Mouse (Mus musculus) megakaryocyte, embryonic 14.5 days (primary cell): ENCODE measurements around the gene Card10. TPM values are rescaled to one million over a fixed set of nuclear protein-coding genes. Genes with fewer than 3 reads are reported as not detected.

Experiments used
- H3K27me3 ChIP-seq: replicated peaks from 2 replicates; pipeline ENCODE3; 2012; ENCODE audit warnings: inconsistent platforms
- H3K36me3 ChIP-seq: replicated peaks from 2 replicates; pipeline ENCODE3; 2012; ENCODE audit warnings: low read length, inconsistent platforms, mixed read lengths
- H3K4me1 ChIP-seq: 2 replicates; pipeline ENCODE4 v1.6.1; 2012; ENCODE audit warnings: inconsistent platforms
- H3K4me3 ChIP-seq: replicated peaks from 2 replicates; pipeline ENCODE3; 2012; ENCODE audit warnings: moderate library complexity, mild to moderate bottlenecking, inconsistent platforms
- H3K9me3 ChIP-seq: 2 replicates; pipeline ENCODE4 v1.6.1; 2012; ENCODE audit warnings: inconsistent platforms
- FLI1 ChIP-seq: IDR thresholded peaks from 2 replicates; pipeline ENCODE4 v1.6.1; 2012; ENCODE audit warnings: low read length, inconsistent platforms, mixed read lengths
- GATA1 ChIP-seq: IDR thresholded peaks from 3 replicates; pipeline ENCODE4 v1.6.1; 2012; ENCODE audit warnings: mixed read lengths, low read length, inconsistent platforms, borderline replicate concordance
- polyA plus RNA-seq: library from polyadenylated mRNA; stranded (reverse); fragments of >175 nt; gene quantifications from 2 replicates; pipeline ENCODE4 v1.2.3, GENCODE M21; 2012; ENCODE audit warnings: low replicate concordance; ENCODE audit not compliant: insufficient read depth

The Card10 gene
- polyA plus RNA-seq, 1 experiment = 1.5 TPM

GRCm38 (mm10) chr15:78804326-78804725 is 1.5 kb upstream of the Card10 start:
- H3K36me3 ChIP-seq = no peaks in the 10 kb centered on the region

GRCm38 (mm10) chr15:78803499-78803900 is 658 bp upstream of the Card10 start:
- H3K9me3 ChIP-seq = no peaks in the 10 kb centered on the region
- peak overlapping the region; percentile 40 for H3K4me3 ChIP-seq
- H3K27me3 ChIP-seq = peaks cover 89% of the 10 kb centered on the region
- no peaks in the 10 kb centered on the region for H3K36me3 ChIP-seq
- no peak for TF ChIP-seq GATA1
- no peak for TF ChIP-seq FLI1
- H3K4me1 ChIP-seq = peaks cover 25% of the 10 kb centered on the region

More at GRCm38 (mm10) chr15:78804326-78804725, 1.5 kb upstream of the Card10 start:
- Histone ChIP-seq H3K9me3 (no peaks in the 10 kb centered on the region), H3K4me3 (no peak overlapping the region), H3K4me1 (peaks cover 25% of the 10 kb centered on the region), H3K27me3 (peaks cover 86% of the 10 kb centered on the region)
- no peak for TF ChIP-seq FLI1
- no peak for TF ChIP-seq GATA1

GRCm38 (mm10) chr15:78801971-78802741 is 686 bp downstream of the Card10 start:
- Histone ChIP-seq H3K36me3 (no peaks in the 10 kb centered on the region), H3K4me1 (peaks cover 25% of the 10 kb centered on the region), H3K27me3 (peaks cover 89% of the 10 kb centered on the region), H3K4me3 (peak overlapping the region; percentile 90), H3K9me3 (no peaks in the 10 kb centered on the region)
- no peak for TF ChIP-seq FLI1
- TF ChIP-seq GATA1 = no peak

- Histone ChIP-seq H3K36me3 (no peaks in the 10 kb centered on the region), H3K27me3 (peaks cover 89% of the 10 kb centered on the region), H3K4me3 (no peak overlapping the region), H3K9me3 (no peaks in the 10 kb centered on the region), H3K4me1 (peaks cover 25% of the 10 kb centered on the region)
- TF ChIP-seq FLI1 = no peak
- TF ChIP-seq GATA1 = no peak
These were observed 1.3 kb downstream of the Card10 start for GRCm38 (mm10) chr15:78801571-78801970.

GRCm38 (mm10) chr15:78799029-78799428 is 3.8 kb downstream of the Card10 start:
- Histone ChIP-seq H3K4me1 (peaks cover 31% of the 10 kb centered on the region), H3K4me3 (no peak overlapping the region), H3K27me3 (peaks cover 87% of the 10 kb centered on the region), H3K36me3 (no peaks in the 10 kb centered on the region), H3K9me3 (no peaks in the 10 kb centered on the region)
- TF ChIP-seq GATA1 (no peak), FLI1 (no peak)

- Histone ChIP-seq H3K4me1 (peaks cover 14% of the 10 kb centered on the region), H3K27me3 (peaks cover 86% of the 10 kb centered on the region), H3K36me3 (no peaks in the 10 kb centered on the region), H3K9me3 (no peaks in the 10 kb centered on the region), H3K4me3 (no peak overlapping the region)
- TF ChIP-seq GATA1 (no peak), FLI1 (no peak)
These were observed 5.8 kb downstream of the Card10 start for GRCm38 (mm10) chr15:78797060-78797329.

- H3K27me3 ChIP-seq = peaks cover 86% of the 10 kb centered on the region
- H3K4me3 ChIP-seq = no peak overlapping the region
- H3K36me3 ChIP-seq = no peaks in the 10 kb centered on the region
- H3K9me3 ChIP-seq = no peaks in the 10 kb centered on the region
- TF ChIP-seq FLI1 = no peak
- no peak for TF ChIP-seq GATA1
- peaks cover 11% of the 10 kb centered on the region for H3K4me1 ChIP-seq
These were observed 6.4 kb downstream of the Card10 start for GRCm38 (mm10) chr15:78796196-78797059.

- H3K36me3 ChIP-seq = no peaks in the 10 kb centered on the region
- H3K9me3 ChIP-seq = no peaks in the 10 kb centered on the region
- peaks cover 69% of the 10 kb centered on the region for H3K27me3 ChIP-seq
- TF ChIP-seq GATA1 (no peak), FLI1 (no peak)
- H3K4me3 ChIP-seq = no peak overlapping the region
- H3K4me1 ChIP-seq = peaks cover 56% of the 10 kb centered on the region
These were observed 11.9 kb downstream of the Card10 start for GRCm38 (mm10) chr15:78790990-78791389.

- Histone ChIP-seq H3K36me3 (no peaks in the 10 kb centered on the region), H3K4me3 (no peak overlapping the region), H3K27me3 (peaks cover 70% of the 10 kb centered on the region), H3K9me3 (no peaks in the 10 kb centered on the region), H3K4me1 (peaks cover 62% of the 10 kb centered on the region)
- TF ChIP-seq FLI1 = no peak
- no peak for TF ChIP-seq GATA1
These were observed 12.4 kb downstream of the Card10 start for GRCm38 (mm10) chr15:78790451-78790850.

- no peak for TF ChIP-seq FLI1
- TF ChIP-seq GATA1 = no peak
- Histone ChIP-seq H3K9me3 (no peaks in the 10 kb centered on the region), H3K4me1 (peaks cover 65% of the 10 kb centered on the region), H3K27me3 (peaks cover 71% of the 10 kb centered on the region), H3K36me3 (no peaks in the 10 kb centered on the region), H3K4me3 (peak overlapping the region; percentile 26)
These were observed 13.0 kb downstream of the Card10 start for GRCm38 (mm10) chr15:78789721-78790323.
